Mouse (Mus musculus): Measurements from ENCODE around the gene Pcf11.

Pcf11 gene

DNA sequence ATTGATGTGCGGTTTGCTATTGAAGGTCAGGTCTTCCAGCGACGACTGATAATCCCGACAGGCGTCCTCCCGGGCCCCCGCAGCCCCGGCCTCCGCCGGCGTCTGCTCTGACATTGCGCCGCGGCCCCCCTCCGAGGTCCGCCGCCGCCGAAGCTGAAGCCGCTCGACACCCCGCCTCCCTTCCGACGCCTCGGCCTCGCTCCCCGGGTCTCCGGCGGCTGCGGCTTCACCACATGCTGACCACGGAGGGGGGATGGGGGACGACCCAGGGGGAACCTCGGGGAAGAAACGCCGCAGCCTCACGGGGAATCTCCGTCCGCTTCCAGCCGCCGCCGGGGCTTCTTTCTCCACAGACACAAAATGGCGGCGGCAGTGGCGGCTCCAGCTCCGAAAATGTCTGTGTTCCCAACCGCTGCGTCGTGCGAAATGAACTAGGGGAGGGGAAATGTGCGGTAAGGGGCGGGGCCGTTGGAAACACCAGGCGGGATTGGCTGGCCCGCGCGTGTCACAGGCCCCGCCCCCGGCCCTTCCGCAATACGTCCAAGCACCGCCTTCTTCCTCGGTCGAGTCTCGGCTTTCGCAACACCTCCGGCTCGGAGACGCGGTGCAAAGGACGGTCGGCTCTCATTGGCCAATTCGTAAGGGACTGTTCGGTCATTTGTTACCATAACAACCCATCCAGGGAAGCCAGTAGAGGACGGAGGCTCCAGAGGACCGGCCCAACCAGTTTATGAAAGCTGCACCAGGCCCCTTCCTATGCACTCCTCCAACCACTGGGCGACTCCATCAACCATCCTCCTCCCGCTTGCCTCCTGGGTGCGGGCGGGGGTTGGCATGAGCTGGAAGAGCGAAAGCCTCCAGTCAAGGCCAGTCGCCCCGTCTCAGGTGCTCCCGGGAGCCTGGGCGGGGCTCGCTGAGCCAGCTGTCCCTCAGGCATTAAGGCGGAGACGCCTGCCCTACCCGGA is at the start of gene Pcf11:
Gene Pcf11, minus strand, starts transcription at position 428 of the 965 bp plus-strand sequence.
- in situ Hi-C loops (cut with MboI; ENCODE audit: low pct_unique_long_range_greater_than_20kb in 1 of 2, low sequenced_read_pairs in 2 of 2, unreplicated experiment in 1 of 2), result no loop called here

DNA sequence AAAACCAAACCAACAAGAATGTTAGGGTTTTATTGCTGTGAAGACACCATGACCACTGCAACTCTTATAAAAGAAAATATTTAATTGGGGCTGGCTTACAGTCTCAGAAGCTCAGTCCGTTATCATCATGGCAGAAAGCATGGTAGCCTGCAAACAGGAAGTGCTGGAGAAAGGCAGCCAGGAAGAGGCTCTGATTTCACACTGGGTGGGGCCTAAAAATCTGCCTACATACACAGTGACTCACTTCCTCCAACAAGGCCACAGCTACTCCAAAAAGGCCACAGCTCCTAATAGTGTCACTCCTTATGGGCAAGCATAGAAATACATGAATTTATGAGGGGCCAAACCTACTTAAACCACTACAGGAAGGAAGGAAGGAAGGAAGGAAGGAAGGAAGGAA is 45.3 kb upstream of the Pcf11 start:
- in situ Hi-C loops (cut with MboI; ENCODE audit: low pct_unique_long_range_greater_than_20kb in 1 of 2, low sequenced_read_pairs in 2 of 2, unreplicated experiment in 1 of 2), result no loop called here

DNA sequence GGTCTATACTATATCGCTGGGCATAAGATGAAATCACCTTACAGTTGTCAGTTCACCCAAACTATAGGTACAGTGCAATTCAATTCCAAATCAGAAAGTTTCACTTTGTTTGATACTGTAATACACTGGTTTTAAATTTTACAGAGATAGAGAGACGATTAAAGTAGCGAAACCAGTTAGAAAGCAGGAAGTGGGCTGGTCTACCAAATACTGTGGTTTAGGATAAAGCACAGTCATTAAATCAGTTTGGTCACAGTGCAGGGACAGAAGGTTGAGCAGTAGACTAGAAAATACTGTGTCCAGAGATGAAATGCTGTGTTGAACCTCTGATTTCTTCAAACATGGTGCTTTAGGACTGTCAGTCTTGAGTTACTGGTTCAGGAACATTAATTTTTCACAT is 41.9 kb upstream of the Pcf11 start:
- in situ Hi-C loops (cut with MboI; ENCODE audit: low pct_unique_long_range_greater_than_20kb in 1 of 2, low sequenced_read_pairs in 2 of 2, unreplicated experiment in 1 of 2), result no loop called here

DNA sequence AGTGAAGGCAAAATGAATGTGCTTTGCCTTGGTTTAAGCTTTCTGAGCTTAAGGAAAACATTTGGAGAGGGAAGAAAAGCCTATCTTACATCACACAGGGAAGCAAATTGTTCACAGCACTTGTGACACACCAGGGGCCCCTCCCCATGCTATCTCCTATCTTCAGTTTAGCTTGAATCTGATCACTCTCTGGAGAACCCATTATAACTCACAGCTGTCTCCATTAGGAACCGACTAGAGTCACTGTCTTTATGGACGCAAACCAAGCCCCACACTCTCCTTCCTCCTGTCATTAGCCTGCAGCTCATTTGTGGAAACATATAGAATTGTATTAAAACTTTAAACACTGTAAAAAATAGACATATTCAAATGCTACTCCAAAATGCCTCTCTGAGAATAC is 39.8 kb upstream of the Pcf11 start:
- in situ Hi-C loops (cut with MboI; ENCODE audit: low pct_unique_long_range_greater_than_20kb in 1 of 2, low sequenced_read_pairs in 2 of 2, unreplicated experiment in 1 of 2), result no loop called here

DNA sequence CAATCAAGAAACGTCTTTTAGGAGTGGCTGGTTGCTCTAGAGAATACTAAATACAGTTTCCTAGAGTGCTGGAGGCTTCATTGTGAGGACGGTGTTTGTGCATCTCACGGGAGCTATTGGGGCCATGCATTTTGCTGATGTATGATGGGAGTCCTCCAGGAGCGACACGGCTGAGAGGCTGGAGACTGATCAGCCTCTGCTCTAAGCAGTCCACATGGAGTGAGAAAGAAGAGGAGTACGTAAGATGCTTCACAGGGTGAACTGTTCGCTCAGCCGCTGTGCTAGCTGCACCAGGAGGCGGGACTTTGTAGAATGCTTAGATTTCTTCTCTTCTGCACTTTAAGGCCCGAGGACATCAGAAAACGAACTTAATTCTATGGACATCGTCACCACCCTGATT is 37.0 kb upstream of the Pcf11 start:
- in situ Hi-C loops (cut with MboI; ENCODE audit: low pct_unique_long_range_greater_than_20kb in 1 of 2, low sequenced_read_pairs in 2 of 2, unreplicated experiment in 1 of 2), result no loop called here

DNA sequence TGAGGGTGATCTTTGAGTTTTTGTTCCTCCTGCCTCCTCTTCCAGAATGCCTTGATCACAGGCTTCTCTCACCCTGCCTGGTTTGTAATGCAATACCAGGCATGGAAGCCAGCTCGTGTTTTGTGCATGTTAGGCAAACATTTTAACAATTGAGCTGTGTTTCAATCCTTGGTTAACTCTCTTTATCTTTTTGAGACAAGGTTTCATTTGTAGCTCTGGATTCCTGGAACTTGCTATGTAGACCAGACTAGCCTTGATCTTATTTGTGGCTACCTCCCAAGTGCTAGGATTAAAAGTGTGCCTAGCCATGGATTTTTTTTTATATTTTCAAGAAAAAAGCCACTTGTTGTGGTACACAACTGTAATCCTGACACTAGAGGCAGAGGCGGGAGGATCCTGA is 35.8 kb upstream of the Pcf11 start:
- in situ Hi-C loops (cut with MboI; ENCODE audit: low pct_unique_long_range_greater_than_20kb in 1 of 2, low sequenced_read_pairs in 2 of 2, unreplicated experiment in 1 of 2), result no loop called here

DNA sequence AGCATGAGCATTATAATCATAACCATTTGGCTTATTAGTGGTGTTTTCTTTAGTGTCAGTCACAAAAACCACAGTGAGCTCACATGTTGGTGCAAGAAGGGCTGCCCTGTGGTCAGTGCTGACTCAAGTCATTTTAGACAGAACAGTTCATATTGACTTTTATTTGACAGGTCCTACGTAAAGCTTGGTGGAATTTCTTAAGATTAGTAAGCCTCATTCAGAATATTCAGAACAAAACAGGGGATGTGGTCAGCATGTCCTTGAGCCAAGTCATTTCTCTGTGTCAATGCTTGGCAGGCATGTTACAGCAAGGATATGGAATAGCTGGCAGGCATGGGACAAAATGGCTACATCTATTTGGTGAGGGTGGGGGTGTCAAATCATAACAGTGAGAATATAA is 33.9 kb upstream of the Pcf11 start:
- in situ Hi-C loops (cut with MboI; ENCODE audit: low pct_unique_long_range_greater_than_20kb in 1 of 2, low sequenced_read_pairs in 2 of 2, unreplicated experiment in 1 of 2), result no loop called here

DNA sequence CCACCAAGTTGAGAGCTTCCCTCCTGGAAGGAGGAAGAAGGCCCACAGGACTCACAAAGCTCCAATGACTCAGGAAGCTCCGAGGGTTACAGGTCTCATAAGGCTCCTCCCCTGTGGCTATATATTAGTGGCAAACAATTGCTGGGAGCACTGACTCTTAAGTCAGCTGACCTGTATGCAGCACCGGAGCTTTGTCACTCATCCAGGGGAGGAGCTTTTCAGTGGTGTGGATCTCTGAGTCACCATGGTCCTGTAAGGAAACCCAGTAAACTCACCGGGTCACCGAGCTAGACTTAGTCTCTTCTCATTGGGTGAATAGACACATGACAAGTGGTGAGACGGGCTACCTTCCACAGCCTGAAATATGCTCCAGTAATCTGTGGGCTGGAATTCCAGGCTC is 29.0 kb upstream of the Pcf11 start:
- in situ Hi-C loops (cut with MboI; ENCODE audit: low pct_unique_long_range_greater_than_20kb in 1 of 2, low sequenced_read_pairs in 2 of 2, unreplicated experiment in 1 of 2), result no loop called here

DNA sequence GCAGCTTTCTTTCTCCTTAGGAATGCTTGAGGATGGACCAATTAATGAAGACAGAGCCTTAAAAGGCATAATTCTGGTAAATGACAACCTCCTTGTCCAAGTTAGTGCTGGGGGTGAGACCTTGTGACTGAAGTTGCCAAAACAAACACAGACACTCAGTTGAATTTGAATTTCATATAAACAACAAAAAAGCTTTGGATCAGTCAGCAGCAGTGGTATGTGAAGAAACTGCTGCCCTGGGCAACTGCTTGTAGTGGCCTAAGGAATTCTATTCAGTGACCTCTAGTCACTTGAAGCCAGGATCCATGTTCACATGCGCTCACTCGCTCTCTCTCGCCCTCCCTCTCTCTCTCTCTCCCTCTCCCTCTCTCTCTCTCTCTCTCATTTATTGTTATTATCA is 26.7 kb upstream of the Pcf11 start:
- in situ Hi-C loops (cut with MboI; ENCODE audit: low pct_unique_long_range_greater_than_20kb in 1 of 2, low sequenced_read_pairs in 2 of 2, unreplicated experiment in 1 of 2), result no loop called here

DNA sequence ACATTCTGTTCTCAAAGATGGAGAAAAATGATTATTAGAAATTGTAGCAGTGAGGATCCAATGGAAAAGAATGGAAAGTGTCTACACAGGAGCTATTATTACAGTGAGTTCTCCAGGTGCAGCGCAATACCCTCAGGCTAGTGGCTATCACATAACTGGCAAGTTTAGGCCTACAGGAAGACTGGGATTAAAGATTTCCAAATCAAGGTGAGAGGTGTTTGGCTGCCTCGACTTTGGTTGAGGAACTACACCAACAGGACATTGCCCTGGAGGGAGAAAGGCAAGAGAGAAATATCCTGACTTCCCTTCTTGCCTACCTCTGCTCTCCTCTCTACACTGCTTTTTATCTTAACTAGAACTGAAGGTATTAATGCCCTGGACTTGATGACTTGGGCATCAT is 19.4 kb upstream of the Pcf11 start:
- in situ Hi-C loops (cut with MboI; ENCODE audit: low pct_unique_long_range_greater_than_20kb in 1 of 2, low sequenced_read_pairs in 2 of 2, unreplicated experiment in 1 of 2), result no loop called here

DNA sequence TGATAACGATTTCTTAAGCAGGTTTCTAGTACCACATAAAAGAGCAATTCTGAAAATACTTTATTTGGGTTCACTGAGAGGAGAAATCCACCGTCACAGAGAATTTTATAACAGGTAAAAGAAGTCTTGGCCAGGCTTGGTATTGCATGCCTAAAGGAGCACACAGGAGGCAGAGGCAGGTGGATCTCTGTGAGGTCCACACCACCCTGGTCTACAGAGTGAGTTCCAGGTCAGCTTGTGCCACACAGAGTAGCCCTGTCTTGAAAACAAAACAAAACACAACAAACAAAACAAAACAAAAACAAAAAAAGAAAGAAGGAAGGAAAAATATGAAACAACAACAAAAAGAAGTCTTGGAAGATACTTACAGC is 18.6 kb upstream of the Pcf11 start:
- in situ Hi-C loops (cut with MboI; ENCODE audit: low pct_unique_long_range_greater_than_20kb in 1 of 2, low sequenced_read_pairs in 2 of 2, unreplicated experiment in 1 of 2), result no loop called here

DNA sequence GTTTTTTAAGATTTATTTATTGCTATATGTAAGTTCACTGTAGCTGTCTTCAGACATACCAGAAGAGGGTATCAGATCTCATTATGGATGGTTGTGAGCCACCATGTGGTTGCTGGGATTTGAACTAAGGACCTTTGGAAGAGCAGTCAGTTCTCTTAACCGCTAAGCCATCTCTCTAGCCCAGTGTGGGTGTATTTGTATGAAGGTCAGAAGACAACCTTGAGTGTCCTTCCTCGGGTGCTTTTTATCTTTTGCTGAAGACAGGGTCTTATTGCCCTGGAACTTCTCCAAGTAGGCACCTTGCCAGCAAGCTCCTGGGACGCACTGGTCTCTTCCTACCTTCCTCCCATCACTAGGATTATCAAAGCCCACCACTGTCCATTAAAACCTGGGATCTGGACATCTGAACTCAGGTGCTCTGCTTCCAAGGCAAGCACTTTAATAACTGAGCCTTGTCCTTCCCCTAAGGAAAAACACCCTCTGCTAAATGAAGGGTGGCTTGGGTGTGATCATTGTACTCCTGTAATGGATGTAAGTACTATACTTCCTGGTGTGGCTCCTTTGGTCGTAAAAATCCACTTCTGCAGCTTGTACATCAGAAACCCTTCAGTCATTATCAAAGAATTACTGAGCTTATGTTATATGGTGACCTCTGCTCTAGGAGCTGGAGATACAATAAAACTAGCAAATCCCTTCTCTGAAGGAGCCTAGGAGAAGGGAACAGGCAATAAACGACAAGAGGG is 18.0 kb upstream of the Pcf11 start:
- in situ Hi-C loops (cut with MboI; ENCODE audit: low pct_unique_long_range_greater_than_20kb in 1 of 2, low sequenced_read_pairs in 2 of 2, unreplicated experiment in 1 of 2), result no loop called here

DNA sequence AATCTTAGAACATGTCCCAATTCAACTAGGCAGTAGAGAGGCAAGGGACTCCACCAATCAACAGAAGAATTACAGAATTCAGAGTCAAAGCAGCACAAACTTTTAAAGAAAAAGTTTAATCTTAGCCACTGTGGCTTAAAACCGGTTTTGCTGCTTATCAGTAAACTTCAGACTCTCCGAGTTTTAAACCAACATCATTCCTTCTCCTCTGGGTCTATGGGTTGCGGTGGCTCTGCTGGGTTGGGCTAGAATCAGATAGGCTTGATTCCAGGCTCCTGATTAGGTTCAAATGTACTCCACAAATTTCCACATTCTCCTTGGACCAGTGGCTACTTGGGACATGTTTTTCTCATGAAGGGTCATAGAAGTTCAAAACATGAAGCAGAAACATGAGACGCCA is 7.6 kb upstream of the Pcf11 start:
- in situ Hi-C loops (cut with MboI; ENCODE audit: low pct_unique_long_range_greater_than_20kb in 1 of 2, low sequenced_read_pairs in 2 of 2, unreplicated experiment in 1 of 2), result no loop called here

DNA sequence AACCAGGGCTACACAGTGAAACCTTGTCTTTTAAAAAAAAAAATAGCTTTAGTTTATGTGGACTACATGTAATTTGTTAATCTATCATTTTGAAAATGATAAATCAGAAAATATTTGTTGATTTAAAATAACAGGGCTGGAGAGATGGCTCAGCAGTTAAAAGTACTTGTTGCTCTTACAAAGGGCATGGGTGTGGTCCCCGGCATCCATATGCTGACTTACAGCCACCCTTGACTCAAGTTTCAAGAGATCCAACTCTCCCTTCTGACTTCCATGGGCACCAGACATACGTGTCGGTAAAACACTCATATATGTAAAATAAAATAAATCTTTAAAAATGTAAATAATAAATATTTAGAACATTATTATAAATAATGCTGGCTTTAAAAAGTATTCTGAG is 5.4 kb upstream of the Pcf11 start:
- in situ Hi-C loops (cut with MboI; ENCODE audit: low pct_unique_long_range_greater_than_20kb in 1 of 2, low sequenced_read_pairs in 2 of 2, unreplicated experiment in 1 of 2), result no loop called here

DNA sequence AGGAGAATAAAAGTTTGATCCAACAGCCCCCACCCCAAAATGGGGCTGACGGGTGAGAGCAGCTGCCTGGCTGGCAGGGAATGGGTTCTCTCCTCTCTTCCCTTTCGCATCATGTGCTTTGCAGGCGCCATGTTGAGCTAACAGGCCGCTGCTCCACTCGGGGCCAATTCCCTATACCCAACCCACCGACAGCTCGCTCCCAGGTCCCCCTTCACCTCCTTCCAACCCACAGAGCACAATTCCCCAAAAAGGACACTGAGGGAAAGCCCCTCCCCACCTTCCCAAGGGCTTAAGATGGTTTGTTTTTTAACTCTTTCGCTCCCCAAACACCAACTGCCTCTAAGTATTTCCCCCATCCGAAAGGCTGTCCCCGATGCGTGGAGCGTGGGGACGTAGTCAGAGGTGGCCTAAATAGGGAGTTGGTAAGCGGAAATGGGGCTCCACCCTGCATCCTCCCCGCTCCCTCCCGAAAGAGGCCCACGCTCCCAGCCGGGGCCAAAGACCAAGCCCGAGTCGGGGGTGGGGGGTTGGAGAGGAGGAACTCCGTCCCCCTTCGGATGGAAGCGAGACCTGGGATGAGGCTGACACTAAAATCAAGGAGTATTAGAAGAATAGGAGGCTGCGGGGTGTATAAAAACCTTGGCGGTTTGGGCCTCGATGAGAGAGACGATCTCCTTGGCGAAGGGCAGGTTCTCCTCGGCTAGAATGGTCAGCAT is 785 bp downstream of the Pcf11 start:
- in situ Hi-C loops (cut with MboI; ENCODE audit: low pct_unique_long_range_greater_than_20kb in 1 of 2, low sequenced_read_pairs in 2 of 2, unreplicated experiment in 1 of 2), result no loop called here

DNA sequence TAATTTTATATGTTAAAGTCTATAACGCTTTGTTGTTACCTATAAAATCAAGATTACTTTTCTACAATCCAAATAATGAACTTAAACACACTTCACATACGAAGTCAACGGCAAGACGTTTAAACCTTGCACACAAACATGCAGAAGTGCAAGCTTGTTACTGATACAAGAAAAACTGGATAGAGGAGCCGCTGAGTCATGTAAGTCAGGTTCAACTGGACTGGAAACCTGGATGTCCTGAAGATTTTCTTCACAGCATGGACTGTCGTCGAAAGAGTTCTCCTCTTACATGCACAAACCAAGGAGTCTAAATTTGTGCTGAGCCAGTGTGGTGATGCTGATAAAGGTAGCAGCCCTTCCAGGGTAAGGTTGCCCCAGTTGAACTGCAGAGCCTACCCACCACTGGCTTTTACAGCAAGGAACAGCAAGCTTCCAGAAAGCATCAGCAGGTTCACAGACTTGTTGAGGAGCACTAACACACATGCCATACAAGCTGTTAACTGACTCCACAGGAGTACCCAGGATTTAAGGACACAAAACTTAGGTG is 3.4 kb downstream of the Pcf11 start:
- in situ Hi-C loops (cut with MboI; ENCODE audit: low pct_unique_long_range_greater_than_20kb in 1 of 2, low sequenced_read_pairs in 2 of 2, unreplicated experiment in 1 of 2), result no loop called here

DNA sequence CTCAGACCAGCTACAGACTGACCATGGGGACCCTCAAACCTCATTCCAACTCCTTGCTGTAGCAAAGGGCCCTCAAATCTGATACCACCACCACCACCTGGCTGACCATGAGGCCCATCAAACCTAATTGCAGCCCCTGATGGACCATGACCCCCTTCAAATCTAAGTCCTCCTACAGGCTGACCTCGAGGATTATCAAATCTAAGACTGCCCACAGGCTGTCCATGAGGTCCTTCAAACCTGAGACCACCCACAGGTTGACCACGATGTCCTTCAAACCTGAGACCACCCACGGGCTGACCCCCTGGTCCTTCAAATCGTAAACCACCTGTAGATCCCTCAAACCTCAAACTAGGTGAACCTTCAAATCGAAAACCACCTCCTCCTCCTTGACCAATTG is 11.7 kb downstream of the Pcf11 start:
- in situ Hi-C loops (cut with MboI; ENCODE audit: low pct_unique_long_range_greater_than_20kb in 1 of 2, low sequenced_read_pairs in 2 of 2, unreplicated experiment in 1 of 2), result no loop called here

DNA sequence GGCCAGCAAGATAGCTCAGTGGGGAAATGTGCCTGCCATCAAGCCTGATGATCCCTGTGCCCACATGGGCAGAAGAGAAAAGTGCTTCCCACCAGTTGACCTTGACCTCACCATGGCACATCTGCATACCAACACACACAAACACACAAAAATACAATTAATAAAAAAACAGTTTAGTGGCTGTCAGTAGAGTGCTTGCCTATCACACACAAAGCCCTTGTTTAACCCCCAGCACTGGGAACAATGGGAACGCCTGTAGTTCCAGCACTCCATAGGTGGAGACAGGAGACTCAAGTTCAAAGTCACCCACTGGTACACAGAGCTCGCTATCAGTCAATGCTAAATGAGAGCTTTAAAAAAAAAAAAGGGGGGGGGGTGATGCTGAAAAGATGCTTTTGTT is 13.3 kb downstream of the Pcf11 start:
- in situ Hi-C loops (cut with MboI; ENCODE audit: low pct_unique_long_range_greater_than_20kb in 1 of 2, low sequenced_read_pairs in 2 of 2, unreplicated experiment in 1 of 2), result no loop called here

DNA sequence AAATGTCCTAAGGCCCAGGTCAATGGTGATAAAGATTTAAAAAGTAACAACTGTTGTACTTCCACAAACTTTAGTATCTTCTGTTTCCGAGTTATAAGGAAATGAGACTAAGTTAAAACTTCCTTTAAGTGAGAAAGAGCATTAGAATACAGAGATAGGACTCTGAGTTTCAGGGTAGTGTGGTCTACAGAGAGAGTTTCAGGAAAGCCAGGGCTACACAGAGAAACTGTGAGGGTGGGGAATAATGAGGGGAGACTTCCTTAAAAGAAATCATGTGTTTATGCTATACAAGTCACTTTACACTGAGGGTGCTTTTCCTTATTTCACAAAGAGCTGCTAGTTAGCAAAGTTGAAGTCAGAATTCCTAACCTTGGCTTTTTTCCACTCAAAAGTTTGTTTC is 16.4 kb downstream of the Pcf11 start:
- in situ Hi-C loops (cut with MboI; ENCODE audit: low pct_unique_long_range_greater_than_20kb in 1 of 2, low sequenced_read_pairs in 2 of 2, unreplicated experiment in 1 of 2), result no loop called here
